Mouse (Mus musculus): Measurements from ENCODE around the gene Upp1. TPM values are rescaled to one million over a fixed set of nuclear protein-coding genes. Genes with fewer than 3 reads are reported as not detected.

Gene Upp1
- polyA plus RNA-seq (2012; ENCODE audit: insufficient read depth, insufficient read length, missing spikeins) = not detected in 2 replicates

GRCm38 (mm10) chr11:9118050-9118420 lies at the start of gene Upp1:
Upp1 (plus strand) TSS chr11:9118103.
- Histone ChIP-seq H3K27ac (replicated peaks; ENCODE audit: low read depth, low read length) (peak within 1 kb of the TSS; percentile 39; the same call in 1 of the 2 replicates), H3K4me1 (ENCODE audit: control insufficient read depth, insufficient read depth, insufficient read length, low read length) (peaks cover 2% of the 10 kb centered on the region; the same call in 1 of the 2 replicates), H3K4me3 (ENCODE audit: insufficient read depth, low read depth, low read length) (peak within 1 kb of the TSS; percentile 54)

- Histone ChIP-seq H3K4me3 (ENCODE audit: insufficient read depth, low read depth, low read length) (no peak overlapping the region), H3K27ac (replicated peaks; ENCODE audit: low read depth, low read length) (no peak overlapping the region), H3K4me1 (ENCODE audit: control insufficient read depth, insufficient read depth, insufficient read length, low read length) (no peaks in the 10 kb centered on the region)
Observed at GRCm38 (mm10) chr11:9076444-9076843, 41.5 kb upstream of the Upp1 start.

GRCm38 (mm10) chr11:9113189-9113588 lies 4.7 kb upstream of the Upp1 start:
- Histone ChIP-seq H3K4me3 (ENCODE audit: insufficient read depth, low read depth, low read length) (no peak overlapping the region), H3K4me1 (ENCODE audit: control insufficient read depth, insufficient read depth, insufficient read length, low read length) (no peaks in the 10 kb centered on the region), H3K27ac (replicated peaks; ENCODE audit: low read depth, low read length) (no peak overlapping the region)

- H3K4me3 ChIP-seq (ENCODE audit: insufficient read depth, low read depth, low read length) = no peak overlapping the region
Observed at GRCm38 (mm10) chr11:9115367-9116120, 2.4 kb upstream of the Upp1 start.

GRCm38 (mm10) chr11:9116121-9116520 lies 1.8 kb upstream of the Upp1 start:
- Histone ChIP-seq H3K4me3 (ENCODE audit: insufficient read depth, low read depth, low read length) (peak overlapping the region; percentile 23; the same call in 1 of the 2 replicates), H3K27ac (replicated peaks; ENCODE audit: low read depth, low read length) (no peak overlapping the region), H3K4me1 (ENCODE audit: control insufficient read depth, insufficient read depth, insufficient read length, low read length) (peaks cover 2% of the 10 kb centered on the region; the same call in 1 of the 2 replicates)

More at GRCm38 (mm10) chr11:9115367-9116120, 2.4 kb upstream of the Upp1 start:
- Histone ChIP-seq H3K4me1 (ENCODE audit: control insufficient read depth, insufficient read depth, insufficient read length, low read length) (peaks cover 2% of the 10 kb centered on the region; the same call in 1 of the 2 replicates), H3K27ac (replicated peaks; ENCODE audit: low read depth, low read length) (no peak overlapping the region)

- no peak overlapping the region for H3K4me3 ChIP-seq (ENCODE audit: insufficient read depth, low read depth, low read length)
- H3K4me1 ChIP-seq (ENCODE audit: control insufficient read depth, insufficient read depth, insufficient read length, low read length) = peaks cover 2% of the 10 kb centered on the region; the same call in 1 of the 2 replicates
- no peak overlapping the region for H3K27ac ChIP-seq (replicated peaks; ENCODE audit: low read depth, low read length)
Observed at GRCm38 (mm10) chr11:9116916-9117315, 987 bp upstream of the Upp1 start.

GRCm38 (mm10) chr11:9117358-9118049 lies 399 bp upstream of the Upp1 start:
- Histone ChIP-seq H3K4me1 (ENCODE audit: control insufficient read depth, insufficient read depth, insufficient read length, low read length) (peaks cover 2% of the 10 kb centered on the region; the same call in 1 of the 2 replicates), H3K27ac (replicated peaks; ENCODE audit: low read depth, low read length) (0 out of 2 replicates have a peak overlapping the region, but pooled peaks have one; percentile 39), H3K4me3 (ENCODE audit: insufficient read depth, low read depth, low read length) (peak overlapping the region; percentile 54)

- Histone ChIP-seq H3K27ac (replicated peaks; ENCODE audit: low read depth, low read length) (no peak overlapping the region), H3K4me1 (ENCODE audit: control insufficient read depth, insufficient read depth, insufficient read length, low read length) (peaks cover 2% of the 10 kb centered on the region; the same call in 1 of the 2 replicates), H3K4me3 (ENCODE audit: insufficient read depth, low read depth, low read length) (peak overlapping the region; percentile 54)
Observed at GRCm38 (mm10) chr11:9118421-9119121, 668 bp downstream of the Upp1 start.

GRCm38 (mm10) chr11:9119231-9120020 lies 1.5 kb downstream of the Upp1 start:
- H3K27ac ChIP-seq (replicated peaks; ENCODE audit: low read depth, low read length) = no peak overlapping the region
- peaks cover 2% of the 10 kb centered on the region; the same call in 1 of the 2 replicates for H3K4me1 ChIP-seq (ENCODE audit: control insufficient read depth, insufficient read depth, insufficient read length, low read length)
- H3K4me3 ChIP-seq (ENCODE audit: insufficient read depth, low read depth, low read length) = peak overlapping the region; percentile 54

GRCm38 (mm10) chr11:9122315-9122714 lies 4.4 kb downstream of the Upp1 start:
- Histone ChIP-seq H3K27ac (replicated peaks; ENCODE audit: low read depth, low read length) (no peak overlapping the region), H3K4me1 (ENCODE audit: control insufficient read depth, insufficient read depth, insufficient read length, low read length) (peaks cover 4% of the 10 kb centered on the region), H3K4me3 (ENCODE audit: insufficient read depth, low read depth, low read length) (no peak overlapping the region)

- H3K4me3 ChIP-seq (ENCODE audit: insufficient read depth, low read depth, low read length) = no peak overlapping the region
- no peak overlapping the region for H3K27ac ChIP-seq (replicated peaks; ENCODE audit: low read depth, low read length)
- H3K4me1 ChIP-seq (ENCODE audit: control insufficient read depth, insufficient read depth, insufficient read length, low read length) = peaks cover 2% of the 10 kb centered on the region
Observed at GRCm38 (mm10) chr11:9126373-9127107, 8.6 kb downstream of the Upp1 start.

- no peak overlapping the region for H3K27ac ChIP-seq (replicated peaks; ENCODE audit: low read depth, low read length)
- peaks cover 2% of the 10 kb centered on the region for H3K4me1 ChIP-seq (ENCODE audit: control insufficient read depth, insufficient read depth, insufficient read length, low read length)
- H3K4me3 ChIP-seq (ENCODE audit: insufficient read depth, low read depth, low read length) = no peak overlapping the region
Observed at GRCm38 (mm10) chr11:9128110-9128509, 10.2 kb downstream of the Upp1 start.

GRCm38 (mm10) chr11:9129528-9129927 lies 11.6 kb downstream of the Upp1 start:
- H3K4me3 ChIP-seq (ENCODE audit: insufficient read depth, low read depth, low read length) = no peak overlapping the region
- peaks cover 2% of the 10 kb centered on the region for H3K4me1 ChIP-seq (ENCODE audit: control insufficient read depth, insufficient read depth, insufficient read length, low read length)
- no peak overlapping the region for H3K27ac ChIP-seq (replicated peaks; ENCODE audit: low read depth, low read length)

- no peak overlapping the region for H3K4me3 ChIP-seq (ENCODE audit: insufficient read depth, low read depth, low read length)
- H3K4me1 ChIP-seq (ENCODE audit: control insufficient read depth, insufficient read depth, insufficient read length, low read length) = no peaks in the 10 kb centered on the region; the same call in 1 of the 2 replicates
- no peak overlapping the region for H3K27ac ChIP-seq (replicated peaks; ENCODE audit: low read depth, low read length)
Observed at GRCm38 (mm10) chr11:9131688-9132087, 13.8 kb downstream of the Upp1 start.

Data from brown adipose tissue, adult 24 weeks (tissue).